Mouse (Mus musculus) adrenal gland, postnatal 25 days (tissue): Measurements from ENCODE around the gene Hbs1l. TPM values are rescaled to one million over a fixed set of nuclear protein-coding genes. Genes with fewer than 3 reads are reported as not detected.
A peak's percentile ranks its signal among the peaks of the same experiment; 100 is the strongest.

Experiments used
- DNase-seq: peaks from one replicate; pipeline ENCODE4 v3.0.0; 2021; ENCODE audit warnings: mixed read lengths
- long read RNA-seq: library from polyadenylated mRNA; stranded (forward); transcript quantifications from one replicate; pipeline ENCODE4 v2.0.0, GENCODE M21; 2021
- total RNA-seq: library from RNA; stranded (reverse); gene quantifications from 2 replicates; pipeline ENCODE4 v1.2.3, GENCODE M21; 2021

Hbs1l gene
- total RNA-seq = 72.4 and 74.7 TPM in 2 replicates
- long read RNA-seq, transcript Hbs1l-201 (18 exons, 2,793 nt) = minor isoform, 8 of 204 reads
- long read RNA-seq, transcript Hbs1l-203 (5 exons, 2,625 nt) = minor isoform, 9 of 204 reads
- long read RNA-seq, transcript Hbs1l-209 (18 exons, 2,733 nt) = major isoform, 160 of 204 reads
- long read RNA-seq, partial matches to known transcripts = 10 of 204 reads
- long read RNA-seq, other reads (novel, unspliced or antisense) = 17 of 204 reads

DNA sequence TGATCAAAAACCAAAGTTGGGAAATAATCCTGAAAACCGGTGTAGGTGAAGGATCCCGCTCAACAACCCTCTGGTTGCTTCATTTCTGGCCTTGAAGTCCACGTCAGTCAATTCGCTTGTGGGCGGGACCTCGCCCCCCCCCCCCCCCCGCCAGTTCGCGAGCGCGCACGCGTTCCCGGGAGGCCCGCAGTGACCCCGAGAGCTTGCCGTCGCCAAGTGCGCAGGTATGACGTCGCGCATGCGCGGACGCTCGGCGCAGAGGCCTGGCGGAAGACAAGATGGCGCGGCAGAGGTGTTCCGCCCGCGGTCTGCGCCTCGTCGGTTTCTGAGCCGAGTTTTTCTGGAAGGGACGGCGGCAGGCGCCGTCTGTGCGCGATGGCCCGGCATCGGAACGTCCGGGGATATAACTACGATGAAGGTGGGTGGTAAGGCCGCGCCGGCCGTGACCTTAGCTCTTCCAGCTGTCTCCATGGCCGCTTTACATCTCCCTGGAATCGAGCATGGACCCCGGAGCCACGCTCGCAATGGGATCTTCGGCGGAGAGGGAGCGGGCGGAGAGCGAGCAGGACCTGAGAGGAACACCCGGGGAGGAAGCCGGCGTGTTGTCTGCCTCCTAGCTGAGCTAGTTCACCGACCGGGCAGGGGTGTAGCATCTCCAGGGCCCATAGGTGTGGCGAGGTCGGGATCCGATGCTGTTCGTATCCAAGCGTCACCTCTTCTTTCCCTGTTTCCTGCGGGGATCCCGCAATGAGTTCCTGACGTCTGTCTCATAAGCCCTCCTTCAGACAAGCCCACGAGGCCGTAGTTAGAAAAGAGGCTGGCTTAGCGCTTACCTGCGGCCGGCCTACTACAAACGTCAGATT lies at the start of gene Hbs1l:
Hbs1l (plus strand) TSS at position 221 of the 863 bp plus-strand sequence.
- DNase-seq = peak; percentile 94

DNA sequence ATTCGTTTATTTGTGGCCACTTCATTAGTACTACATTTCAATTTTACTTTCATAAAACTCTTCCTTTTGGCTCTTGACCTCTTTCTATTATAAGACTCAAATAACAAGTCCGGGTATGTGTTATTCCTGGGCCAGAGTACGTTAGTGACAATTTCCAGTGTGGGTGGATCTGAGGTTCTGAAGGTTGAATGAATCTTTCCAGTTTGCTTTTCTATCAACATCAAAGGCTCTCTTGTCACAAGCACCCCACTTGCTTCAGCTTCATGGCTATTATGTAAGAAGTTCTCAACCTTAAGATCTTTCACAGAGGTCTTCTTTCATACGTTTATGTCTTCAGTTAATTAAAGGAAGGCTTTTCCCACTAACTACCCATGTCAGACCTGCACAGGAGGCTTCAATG lies 47.2 kb upstream of the Hbs1l start:
- no peak for DNase-seq

DNA sequence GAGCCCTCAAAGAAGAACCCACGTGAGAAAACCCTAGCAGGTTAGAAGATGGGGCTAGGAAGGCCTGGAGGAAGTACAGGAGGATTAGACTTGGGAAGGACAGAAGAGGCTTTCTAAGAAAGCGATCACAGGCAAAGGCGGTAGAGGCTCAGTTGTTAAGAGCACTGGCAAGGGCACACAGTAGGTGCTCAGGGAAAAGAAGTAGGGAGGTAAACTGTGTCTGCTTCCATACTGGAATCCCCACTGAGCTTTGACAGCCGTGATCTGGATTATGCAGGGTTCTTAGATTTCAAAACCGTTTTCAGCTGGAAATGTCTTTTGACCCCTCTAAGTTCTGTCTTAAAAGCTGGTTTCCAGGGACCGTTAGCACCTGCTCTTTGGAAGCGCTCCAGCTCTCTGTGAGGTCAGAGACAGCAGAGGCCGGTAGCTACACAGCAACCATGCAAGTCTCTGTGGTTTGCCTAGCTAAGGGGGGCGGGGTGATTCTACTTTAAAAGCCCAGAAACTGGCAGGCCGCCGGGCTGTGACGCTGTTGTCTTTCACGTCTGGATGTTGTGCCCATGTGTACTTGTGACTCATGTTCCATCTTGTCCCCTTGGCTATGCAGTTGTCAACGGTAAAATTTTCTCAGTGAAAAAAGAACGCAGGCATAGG lies 43.8 kb upstream of the Hbs1l start:
- DNase-seq = peak; percentile 67

DNA sequence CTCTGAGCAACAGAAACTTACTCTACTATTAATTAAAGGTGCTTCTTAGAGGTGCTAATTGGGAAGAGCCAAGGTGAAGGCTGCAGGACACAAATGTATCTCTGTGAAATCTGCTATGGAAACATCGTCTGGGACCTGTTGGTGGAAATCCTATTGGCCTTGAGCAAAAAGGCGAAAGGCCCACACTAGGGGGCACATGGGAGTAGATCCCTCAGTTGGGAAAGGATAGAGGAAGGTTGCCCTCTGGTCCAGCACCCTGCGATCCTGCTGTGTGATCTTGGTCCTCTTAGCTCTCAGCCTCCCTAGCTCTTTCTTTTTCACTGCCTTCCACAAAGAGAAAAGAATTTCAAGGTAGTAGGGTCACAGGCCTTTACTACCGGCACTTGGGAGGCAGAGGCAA lies 43.0 kb upstream of the Hbs1l start:
- DNase-seq = no peak

- DNase-seq = no peak
These were observed 41.3 kb upstream of the Hbs1l start for GRCm38 (mm10) chr10:21254266-21255140.

DNA sequence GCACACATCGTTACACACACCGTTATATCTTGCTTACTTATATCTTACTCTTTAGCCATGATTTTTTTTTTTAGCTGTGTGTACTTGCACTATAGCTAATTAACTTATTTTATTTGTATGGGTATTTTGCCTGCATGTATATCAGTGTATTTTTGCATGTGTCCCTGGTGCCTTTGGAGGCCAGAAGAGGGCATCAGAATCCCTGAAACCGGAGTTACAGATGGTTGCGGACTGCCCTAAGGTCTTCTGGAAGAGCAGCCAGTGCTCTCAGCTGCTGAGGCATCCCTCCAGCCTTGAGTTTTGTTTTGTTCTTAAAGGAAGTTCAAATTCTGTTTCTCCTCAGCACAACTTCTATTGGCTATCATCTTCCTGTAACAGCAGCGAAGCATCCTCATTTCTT lies 38.5 kb upstream of the Hbs1l start:
- no peak for DNase-seq

GRCm38 (mm10) chr10:21259649-21260048 lies 36.1 kb upstream of the Hbs1l start:
- DNase-seq = no peak

GRCm38 (mm10) chr10:21265188-21265587 lies 30.6 kb upstream of the Hbs1l start:
- no peak for DNase-seq

- DNase-seq = no peak
These were observed 28.3 kb upstream of the Hbs1l start for GRCm38 (mm10) chr10:21267452-21267851.

DNA sequence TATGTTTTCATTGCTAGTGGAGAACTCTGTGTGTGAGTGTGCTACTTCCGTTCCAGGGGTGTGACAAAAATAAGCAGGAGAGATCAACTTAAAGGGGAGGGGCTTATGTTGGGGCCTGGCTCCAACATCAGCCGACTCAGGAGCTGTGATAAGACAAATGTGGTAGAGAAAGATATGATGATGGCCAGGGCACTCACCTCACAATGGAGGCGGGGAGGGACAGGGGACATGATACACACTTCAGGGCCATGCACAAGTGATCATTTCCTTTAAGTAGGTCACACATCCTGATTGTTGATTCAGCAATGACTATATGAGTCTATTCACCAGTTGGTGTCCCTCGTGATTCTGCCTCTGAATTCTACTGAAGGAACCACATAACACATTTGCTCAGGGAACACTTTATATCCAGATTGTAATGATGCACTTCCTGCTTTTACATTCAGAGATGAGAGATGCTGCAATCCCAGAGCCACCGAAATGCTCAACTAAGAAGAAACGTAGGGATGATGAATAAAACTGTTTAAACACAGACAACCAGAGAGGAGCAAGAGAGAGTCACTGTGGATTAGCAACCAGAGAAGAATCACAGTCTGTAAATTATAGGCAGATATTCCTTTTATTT lies 26.9 kb upstream of the Hbs1l start:
- no peak for DNase-seq

DNA sequence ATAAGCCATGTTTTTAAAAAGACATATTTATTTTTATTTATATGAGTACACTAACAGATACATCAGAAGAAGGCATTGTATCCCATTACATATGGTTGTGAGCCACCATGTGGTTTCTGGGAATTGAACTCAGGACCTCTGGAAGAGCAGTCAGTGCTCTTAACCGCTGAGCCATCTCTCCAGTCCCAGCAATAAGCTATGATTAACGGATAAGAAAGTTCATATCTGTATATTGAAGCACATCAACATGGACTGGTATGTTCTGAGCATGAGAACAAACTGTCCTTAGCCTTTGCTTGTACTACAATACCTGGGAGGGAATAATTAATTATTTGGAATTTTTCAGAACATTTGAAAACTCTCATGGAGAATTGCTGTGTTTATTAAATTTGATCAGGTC lies 25.9 kb upstream of the Hbs1l start:
- no peak for DNase-seq

GRCm38 (mm10) chr10:21270905-21271304 lies 24.9 kb upstream of the Hbs1l start:
- DNase-seq = no peak

GRCm38 (mm10) chr10:21271310-21271709 lies 24.5 kb upstream of the Hbs1l start:
- no peak for DNase-seq

DNA sequence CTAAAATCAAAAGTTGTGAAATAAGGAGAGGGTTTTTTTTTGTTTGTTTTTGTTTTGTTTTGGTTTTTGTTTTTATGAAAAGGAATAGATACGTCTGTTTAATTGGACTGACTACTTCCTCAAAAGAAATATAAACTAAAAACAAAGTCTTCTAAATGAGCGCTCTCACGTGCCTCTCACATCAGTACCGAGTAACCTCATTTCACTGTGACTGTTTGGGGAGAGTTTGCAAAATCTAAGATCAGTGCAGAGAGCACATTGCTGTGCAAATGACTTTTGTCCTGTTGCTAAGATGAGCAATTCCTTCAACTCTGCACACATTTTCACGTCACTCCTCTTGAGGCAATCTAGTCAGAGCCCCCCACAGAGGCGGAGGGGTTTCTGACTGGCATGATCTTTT lies 24.0 kb upstream of the Hbs1l start:
- DNase-seq = no peak

GRCm38 (mm10) chr10:21287243-21288127 lies 8.3 kb upstream of the Hbs1l start:
- DNase-seq = no peak

- no peak for DNase-seq
These were observed 4.6 kb upstream of the Hbs1l start for GRCm38 (mm10) chr10:21291228-21291627.

DNA sequence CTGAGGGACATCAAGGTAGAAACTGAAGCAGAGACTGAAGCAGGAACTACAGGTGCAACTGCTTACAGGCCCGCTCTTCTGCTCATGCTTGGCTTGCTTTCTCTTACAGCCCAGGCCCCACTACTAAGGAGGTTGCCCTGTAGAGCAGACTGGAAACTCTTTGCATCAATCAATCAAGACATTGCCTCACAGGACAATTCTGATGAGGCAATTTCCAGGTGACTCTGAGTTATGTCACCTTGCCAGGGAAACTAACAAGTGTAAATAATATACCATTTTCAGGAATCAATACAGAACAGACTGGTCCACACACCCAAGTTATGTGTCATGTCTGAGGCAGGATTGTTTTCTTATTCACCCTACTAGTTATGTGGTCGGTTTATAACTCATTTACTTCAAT lies 1.6 kb upstream of the Hbs1l start:
- DNase-seq = no peak

DNA sequence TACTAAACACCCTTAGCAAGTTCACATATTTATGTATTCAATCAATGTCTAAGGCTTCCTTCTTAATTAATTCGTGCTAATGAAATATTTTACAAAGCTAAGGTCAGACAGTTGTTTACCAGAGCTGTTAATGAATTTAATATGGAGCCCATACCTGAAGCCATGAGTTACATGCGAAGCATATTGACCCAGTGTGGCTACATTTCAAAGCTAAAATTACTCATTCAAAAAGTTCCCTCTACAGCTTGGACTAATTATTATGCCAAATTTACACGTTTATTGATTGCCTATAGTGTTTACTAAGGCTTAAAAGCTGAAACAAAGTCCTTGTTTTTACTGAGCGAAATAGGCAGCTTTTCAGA lies 401 bp upstream of the Hbs1l start:
- no peak for DNase-seq

DNA sequence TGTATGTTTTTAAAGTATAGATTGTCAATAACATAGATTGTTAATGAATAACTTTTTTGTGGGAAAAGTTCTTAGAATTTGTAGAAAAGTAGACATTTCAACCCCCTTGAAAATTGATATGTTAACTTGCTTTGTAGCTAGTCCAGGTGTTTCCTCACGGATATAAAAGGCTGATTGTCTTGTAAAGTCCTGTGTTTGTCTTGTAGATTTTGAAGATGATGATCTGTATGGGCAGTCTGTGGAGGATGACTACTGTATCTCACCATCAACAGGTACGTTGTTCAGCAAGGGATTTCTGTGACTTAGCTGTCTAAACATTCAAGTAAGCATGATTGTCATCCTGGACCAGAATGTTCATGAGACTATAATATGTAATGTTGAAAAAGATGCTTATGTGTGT lies 3.2 kb downstream of the Hbs1l start:
- no peak for DNase-seq

DNA sequence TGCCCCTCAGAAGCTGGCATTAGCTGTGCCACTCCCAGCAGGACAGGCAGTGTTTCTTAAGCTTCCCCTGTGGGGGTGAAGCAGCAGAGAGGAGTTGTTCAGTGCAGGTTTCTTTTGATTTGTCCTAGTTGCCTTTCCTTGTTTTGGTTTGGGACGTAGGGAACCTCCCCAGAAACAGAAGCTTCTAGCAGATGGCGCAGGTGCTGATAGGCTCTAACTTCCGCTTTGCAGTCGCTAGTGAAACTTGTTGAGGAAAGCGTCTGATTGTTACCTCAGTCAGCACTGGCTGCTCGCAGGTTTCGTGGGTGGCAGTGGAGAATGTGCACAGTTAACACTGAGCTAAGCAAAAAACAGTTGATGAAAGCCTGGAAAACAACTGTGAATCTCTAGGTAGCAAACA lies 6.0 kb downstream of the Hbs1l start:
- no peak for DNase-seq
